Mouse (Mus musculus) embryo, embryonic 10.5 days (tissue): ENCODE data around the gene Prss48.
"Not testable (repeated sequence)": the region's sequence is repeated elsewhere in the genome, so short reads cannot be mapped to it uniquely, and the experiment has no call there.

Source experiments
- DNase-seq: peaks from one replicate; pipeline ENCODE4 v3.0.0-alpha.2; 2015; ENCODE audit warnings: low spot score

Prss48 gene

GRCm38 (mm10) chr3:86002940-86003339 lies 649 bp upstream of the Prss48 start:
- DNase-seq: no peak

DNA sequence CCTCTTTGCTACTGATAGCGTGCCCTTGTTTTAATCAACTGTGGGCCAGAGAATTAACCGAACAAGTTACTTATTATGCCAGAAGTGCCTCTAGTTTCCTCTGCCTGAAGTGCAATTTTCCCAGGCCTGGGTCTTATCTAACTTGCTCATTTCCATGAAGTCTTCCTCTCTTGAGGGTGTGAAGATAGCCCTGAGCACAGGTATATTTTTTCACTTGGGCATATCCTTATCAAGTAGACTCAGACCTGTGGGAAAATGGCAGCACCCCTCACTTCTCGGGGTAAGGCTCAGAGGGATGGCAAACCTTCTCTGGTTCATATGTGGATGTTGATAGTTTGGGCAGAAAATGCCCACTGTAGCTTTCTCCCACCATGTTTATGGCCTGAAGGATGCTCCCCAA lies 1.0 kb downstream of the Prss48 start:
- no peak for DNase-seq

DNA sequence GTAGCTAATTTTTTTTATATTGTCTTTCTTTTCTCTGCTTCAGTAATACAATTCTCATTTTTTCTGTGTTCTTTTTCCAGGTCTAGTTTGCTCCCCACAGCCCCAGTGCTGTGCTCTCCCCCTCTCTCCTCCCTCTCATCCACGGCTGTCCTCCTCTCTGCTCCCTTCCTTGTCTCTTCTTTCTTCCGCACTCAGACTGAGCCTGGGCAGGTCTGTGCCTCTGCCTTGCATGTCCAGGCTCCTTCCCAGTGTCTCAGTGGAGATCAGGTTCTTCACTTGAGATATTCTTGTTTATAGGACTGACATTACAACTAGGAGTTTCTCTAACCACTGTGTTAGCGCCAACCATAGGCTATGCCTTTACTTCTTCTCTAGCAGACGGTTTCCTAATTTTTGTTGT lies 7.6 kb downstream of the Prss48 start:
- no peak for DNase-seq

- no peak for DNase-seq
Measured at GRCm38 (mm10) chr3:85993744-85994143, 8.5 kb downstream of the Prss48 start.

GRCm38 (mm10) chr3:85991802-85992156 lies 10.5 kb downstream of the Prss48 start:
- DNase-seq: no peak

DNA sequence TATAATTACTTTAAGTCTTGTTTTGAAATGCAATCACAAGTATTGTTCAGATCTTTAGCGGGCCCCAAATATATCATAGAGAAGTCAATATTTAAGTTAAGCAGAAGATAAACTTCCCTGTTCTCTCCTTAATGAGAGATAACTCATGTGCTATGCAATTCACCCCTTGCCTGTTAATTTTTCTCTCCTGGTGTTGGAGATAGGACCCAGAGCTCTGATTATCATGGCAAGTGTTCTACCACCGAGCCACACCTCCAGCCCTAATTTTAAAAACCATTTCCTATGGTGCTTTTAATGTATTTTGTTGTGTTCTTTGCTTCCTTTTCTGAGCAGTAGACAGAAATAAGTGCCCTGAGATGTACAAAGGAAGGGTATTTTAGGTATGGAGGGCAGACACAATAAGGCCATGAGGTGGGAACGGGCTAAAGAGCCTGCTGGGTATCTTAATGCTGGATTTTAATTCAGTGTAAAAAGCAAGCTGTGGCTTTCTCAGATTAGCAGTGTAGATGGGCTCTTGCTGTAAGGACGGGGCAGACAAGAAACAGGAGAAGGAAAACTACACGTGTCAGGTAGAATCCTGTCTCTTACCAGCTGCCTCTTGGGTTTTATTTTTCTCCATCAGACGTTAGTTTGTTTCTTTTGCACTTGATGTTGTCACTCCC lies 11.0 kb downstream of the Prss48 start:
- DNase-seq: no peak

- DNase-seq: no peak
Measured at GRCm38 (mm10) chr3:85987225-85987624, 15.1 kb downstream of the Prss48 start.

DNA sequence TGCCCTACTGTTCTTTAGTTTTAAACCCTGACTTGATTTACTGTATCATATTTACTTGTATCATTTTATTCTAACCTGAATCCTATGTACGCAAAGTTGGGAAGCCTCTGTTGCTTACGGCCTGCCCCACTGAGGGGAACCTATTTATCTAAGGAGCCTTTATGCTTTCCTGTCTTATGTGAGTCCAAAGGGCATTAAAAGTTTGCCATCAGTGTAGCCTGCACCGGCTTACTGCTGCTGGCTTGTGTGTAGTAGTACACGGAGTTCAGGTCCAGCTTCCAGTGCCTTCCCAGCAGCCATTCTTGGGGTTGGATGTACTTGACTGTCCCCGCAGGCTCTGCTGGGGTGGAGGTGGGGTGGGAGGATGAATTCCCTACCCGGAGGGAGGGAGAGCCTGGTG lies 17.8 kb downstream of the Prss48 start:
- DNase-seq: no peak

DNA sequence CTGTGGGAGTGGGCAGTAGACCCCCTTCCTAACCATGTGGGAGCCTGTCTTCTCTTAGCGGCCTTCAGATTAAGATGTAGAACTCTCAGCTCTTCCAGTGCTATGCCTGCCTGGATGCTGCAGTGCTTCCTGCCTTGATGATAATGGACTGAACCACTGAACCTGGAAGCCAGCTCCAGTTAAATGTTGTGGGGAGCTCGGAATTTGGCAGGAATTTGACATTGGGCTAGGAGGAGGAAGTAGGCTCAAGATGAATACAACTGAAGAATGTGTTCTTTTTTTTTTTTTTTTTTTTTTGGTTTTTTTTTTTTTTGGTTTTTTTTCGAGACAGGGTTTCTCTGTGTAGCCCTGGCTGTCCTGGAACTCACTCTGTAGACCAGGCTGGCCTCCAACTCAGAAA lies 20.5 kb downstream of the Prss48 start:
- not testable (repeated sequence) for DNase-seq

DNA sequence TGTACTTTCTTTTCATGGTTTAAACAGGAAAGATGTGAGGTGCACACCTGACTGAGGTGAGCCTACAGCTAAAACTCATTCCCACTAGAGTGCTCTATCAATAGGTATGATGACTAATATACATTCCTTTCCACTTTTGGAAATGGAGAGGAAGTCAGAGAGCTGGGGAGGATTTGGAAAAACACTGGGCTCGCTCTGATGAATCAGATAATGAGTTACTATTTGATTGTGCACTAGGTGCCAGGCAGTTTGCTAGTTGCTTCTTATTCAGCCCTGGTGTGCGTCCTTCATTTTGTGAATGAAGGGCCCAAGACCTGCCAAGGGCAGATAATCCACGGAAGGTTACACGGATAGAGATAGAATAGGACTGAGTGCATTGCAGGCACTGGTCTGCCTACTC lies 22.3 kb downstream of the Prss48 start:
- no peak for DNase-seq

GRCm38 (mm10) chr3:85974451-85974850 lies 27.8 kb downstream of the Prss48 start:
- DNase-seq: no peak

GRCm38 (mm10) chr3:85973376-85974140 lies 28.7 kb downstream of the Prss48 start:
- DNase-seq: no peak

GRCm38 (mm10) chr3:85971599-85971975 lies 30.7 kb downstream of the Prss48 start:
- DNase-seq: peak; percentile 54

- peak; percentile 82 for DNase-seq
Measured at GRCm38 (mm10) chr3:85970742-85971598, 31.3 kb downstream of the Prss48 start, which contains the start of gene Sh3d19. Sh3d19 (plus strand) TSS chr3:85971109.

DNA sequence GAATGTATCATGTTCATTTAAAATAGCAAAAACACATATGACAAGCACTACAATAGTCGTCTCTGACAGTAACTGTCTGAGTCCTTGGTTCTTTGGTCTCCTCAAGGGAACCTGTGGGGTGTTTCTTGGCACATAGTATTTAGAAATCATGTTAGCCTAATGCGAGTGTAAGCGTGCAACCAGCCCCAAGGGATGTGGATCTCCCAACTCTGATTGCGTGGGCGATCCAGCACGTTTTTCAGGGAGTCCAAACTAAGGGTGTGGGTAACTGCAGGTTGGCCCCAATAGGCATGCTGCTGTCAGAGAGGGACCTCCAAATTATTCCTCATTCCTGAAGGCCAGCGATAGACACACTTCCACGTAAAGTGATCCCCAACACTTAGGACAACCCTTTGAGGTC lies 33.3 kb downstream of the Prss48 start:
- no peak for DNase-seq

GRCm38 (mm10) chr3:85965479-85965878 lies 36.8 kb downstream of the Prss48 start:
- no peak for DNase-seq

- peak; percentile 52 for DNase-seq
Measured at GRCm38 (mm10) chr3:85961134-85961533, 41.2 kb downstream of the Prss48 start.

- DNase-seq: no peak
Measured at GRCm38 (mm10) chr3:85959669-85960068, 42.6 kb downstream of the Prss48 start.

DNA sequence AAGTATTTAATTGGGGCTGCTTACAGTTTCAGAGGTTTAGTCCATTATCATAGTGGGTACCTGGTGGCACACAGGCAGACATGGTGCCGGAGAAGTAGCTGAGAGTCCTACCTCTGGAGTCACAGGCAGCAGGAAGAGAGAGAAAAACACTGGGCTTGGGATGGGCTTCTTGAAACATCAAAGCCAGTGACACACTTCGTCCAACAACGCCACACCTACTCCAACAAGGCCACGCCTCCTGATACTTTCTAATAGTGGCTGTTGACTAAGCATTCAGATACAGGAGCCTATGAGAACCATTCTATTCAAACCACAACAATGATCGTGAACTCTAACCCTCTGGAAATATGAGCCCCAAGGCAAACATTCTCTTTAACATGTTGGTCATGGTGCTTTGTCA lies 46.6 kb downstream of the Prss48 start:
- no peak for DNase-seq

- no peak for DNase-seq
Measured at GRCm38 (mm10) chr3:85955269-85955668, 47.0 kb downstream of the Prss48 start.

- no peak for DNase-seq
Measured at GRCm38 (mm10) chr3:85952696-85953283, 49.5 kb downstream of the Prss48 start.

DNA sequence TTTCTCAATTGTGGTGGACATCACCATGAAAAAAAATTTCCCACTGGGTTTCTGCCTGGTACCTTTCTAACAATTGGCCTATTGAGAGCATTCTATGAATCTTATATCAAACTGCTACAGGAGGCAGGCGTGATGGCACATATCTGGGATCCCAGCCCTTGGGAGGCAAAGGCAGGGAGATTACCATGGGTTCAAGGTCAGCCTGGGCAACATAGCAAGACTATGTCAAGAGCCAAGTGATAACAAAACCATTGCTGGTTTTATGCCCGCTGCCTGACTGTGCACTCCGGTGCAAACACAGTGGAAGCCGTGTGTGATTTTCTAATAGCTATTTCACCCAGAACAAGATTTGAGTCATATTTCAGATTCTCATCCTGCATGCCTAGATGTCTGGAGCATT lies 51.4 kb downstream of the Prss48 start:
- no peak for DNase-seq
